Mouse (Mus musculus): ENCODE measurements at regions not wholly inside any gene's neighbourhood (a gene's known extent, or its start where the extent isn't known, plus 50 kb on each side); places are given as distances from the start of the nearest gene placed in this dataset.

DNA sequence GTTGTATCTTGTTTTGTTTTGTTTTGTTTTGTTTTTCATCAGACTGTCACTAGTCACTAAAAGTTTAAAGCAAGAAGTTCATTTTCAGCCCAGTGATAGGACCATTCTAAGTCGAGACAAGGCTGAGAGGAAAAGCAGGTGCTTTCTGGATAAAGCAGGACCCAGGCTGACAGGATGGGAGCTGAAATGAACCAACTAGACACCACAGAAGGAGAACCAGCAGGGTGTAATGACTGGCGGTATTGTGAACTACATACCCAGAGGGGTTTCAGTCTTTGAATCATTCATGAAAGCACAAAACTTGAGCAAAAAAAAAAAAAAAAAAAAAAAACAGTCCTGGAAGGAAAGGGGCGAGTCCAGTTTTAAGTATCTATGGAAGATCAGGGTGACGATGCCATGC is 75.9 kb upstream of the Tenm4 start:
- no peak for DNase-seq (ENCODE audit: low spot score)

DNA sequence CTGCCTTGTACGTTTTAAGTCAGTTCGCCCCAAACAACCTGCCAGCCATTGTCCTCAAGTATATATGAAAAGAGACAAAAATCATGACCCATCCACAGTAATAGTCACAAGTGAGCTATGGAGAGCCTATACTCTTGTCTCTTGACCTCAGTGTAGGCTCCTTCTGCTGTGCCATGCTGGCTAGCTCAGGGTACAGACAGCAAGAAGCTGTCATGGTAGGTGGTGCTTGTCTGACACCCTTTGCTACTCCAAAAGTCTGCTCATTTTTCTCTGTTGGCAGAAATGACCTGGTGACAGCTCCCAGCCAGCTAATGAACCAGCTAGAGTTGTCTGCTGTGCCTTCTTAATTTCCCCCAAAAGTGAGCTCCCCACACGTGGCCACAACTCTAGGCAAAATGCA is 75.3 kb upstream of the Tenm4 start:
- DNase-seq (ENCODE audit: low spot score) = no peak

DNA sequence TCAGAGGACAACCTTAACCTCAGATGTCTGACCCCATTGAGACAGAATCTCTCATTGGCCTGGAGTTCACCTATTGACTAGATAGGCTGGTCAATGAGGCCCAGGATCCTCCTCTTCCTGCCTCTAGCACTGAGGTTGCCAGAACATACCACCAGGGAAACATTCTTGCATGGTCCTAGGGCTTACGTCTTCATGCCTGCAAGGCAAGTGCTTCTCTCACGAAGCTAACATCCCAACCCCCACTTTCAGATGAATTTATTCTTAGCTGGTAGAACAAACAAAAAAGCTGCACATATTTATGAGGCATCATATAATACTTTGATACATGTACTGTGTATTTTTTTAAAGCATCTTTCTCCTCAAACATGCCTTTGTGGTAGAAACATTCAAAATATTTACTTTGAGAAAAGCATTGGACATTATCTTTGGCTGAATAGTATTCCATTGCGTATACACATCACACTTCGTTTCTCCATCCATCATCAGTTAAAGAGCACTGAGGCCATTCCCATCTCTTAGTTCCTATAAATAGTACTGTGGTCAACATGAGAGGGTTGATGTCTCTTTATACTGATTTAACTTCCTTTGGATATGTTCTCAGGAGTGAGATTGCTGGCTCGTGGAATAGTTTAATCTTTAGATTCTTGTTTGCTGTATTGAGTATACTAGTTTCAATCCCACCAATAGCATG is 72.2 kb upstream of the Tenm4 start:
- DNase-seq (ENCODE audit: low spot score) = no peak

DNA sequence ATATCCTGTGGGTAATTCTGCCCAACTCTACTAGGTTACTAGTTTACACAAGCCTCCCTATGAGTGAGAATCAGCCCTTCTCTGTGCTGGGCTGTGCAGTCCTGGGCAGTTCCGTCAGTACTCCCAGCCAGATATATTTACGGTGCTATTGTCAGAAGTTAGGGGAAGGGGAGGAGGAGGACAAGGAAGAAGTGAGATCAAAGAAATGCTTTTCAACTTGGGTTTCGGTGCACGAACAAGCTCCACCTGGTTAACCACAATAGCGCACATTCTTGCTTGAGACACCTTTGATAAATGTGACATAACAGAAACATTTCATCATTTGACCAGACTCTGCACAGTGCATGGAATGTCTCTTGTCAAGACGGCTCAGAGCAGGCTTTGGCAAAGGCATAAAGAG is 68.3 kb upstream of the Tenm4 start:
- DNase-seq (ENCODE audit: low spot score) = no peak

DNA sequence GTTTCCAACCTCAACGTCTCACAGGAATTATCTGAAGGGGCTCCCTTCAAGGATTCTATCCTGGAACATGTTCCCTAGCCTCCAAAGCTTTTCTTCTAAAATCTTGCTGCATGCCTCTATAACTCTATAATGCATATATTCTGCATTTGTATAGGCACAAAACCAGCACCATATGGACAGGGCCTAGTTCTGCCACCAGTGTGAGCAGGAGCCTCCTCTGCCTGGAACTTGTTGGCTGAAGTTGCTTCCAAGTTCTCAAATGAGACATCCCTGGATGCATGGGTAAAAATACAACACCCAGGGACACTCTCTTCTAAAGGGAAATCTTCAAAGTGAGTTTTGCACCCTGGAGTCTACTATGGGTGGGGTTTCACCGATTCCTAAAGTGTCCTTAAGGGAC is 62.3 kb upstream of the Tenm4 start:
- no peak for DNase-seq (ENCODE audit: low spot score)

DNA sequence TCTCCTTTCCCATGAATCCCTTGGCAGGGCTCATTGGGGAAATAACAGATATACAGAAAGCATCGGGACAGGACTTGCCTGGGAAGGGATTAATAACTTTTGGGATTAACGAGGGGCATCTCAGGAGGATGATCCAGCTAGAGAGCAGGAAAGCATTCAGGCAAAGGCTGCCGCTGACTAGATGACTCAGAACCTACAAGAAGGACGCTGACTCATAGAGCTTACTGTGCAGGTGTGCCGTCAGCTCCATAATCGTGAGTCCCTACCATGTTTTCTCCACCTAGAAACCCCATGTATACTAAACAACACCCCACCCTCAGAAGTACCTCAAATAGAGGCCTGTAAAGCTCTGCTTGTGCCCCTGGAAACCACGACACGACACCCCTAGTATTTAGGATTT is 50.9 kb upstream of the Tenm4 start:
- no peak for DNase-seq (ENCODE audit: low spot score)
